Mouse (Mus musculus): ENCODE results near the gene Rapgefl1. TPM values are rescaled to one million over a fixed set of nuclear protein-coding genes. Genes with fewer than 3 reads are reported as not detected.
"Not testable (repeated sequence)": the region's sequence is repeated elsewhere in the genome, so short reads cannot be mapped to it uniquely, and the experiment has no call there.

Rapgefl1 gene
- polyA plus RNA-seq, 1 experiment from 2014 or later = 2.6 TPM

DNA sequence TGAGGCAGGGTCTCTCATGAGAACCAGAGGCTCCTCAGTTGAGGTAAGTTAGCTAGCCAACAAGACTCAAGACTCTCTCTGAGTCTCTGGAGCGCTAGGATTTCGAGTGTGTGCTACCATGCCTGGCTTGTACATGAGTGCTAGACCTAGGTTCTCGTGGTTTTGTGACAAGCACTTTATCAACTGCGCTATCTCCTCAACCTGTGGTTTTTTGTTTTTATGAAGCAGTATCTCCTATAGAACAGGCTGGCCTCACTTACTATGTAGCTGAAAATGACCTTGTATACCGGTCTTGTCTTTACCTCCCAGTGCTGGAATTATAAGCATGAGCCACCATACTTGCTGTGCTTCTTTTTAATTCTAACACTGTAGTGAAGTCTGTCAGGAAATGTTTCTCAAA lies 15.6 kb upstream of the Rapgefl1 start:
- Histone ChIP-seq H3K27me3 (no peaks in the 10 kb centered on the region), H3K4me1 (no peaks in the 10 kb centered on the region), H3K9ac (no peak overlapping the region), H3K4me3 (no peak overlapping the region), H3K4me2 (replicated peaks) (no peak overlapping the region), H3K36me3 (peaks cover 95% of the 10 kb centered on the region), H3K9me3 (no peaks in the 10 kb centered on the region), H3K27ac (no peak overlapping the region)
- WGBS = 94% methylated on average over 5 of the region's 5 CpGs
- ATAC-seq (ENCODE audit: insufficient number of reproducible peaks, insufficient read depth, low FRiP score, low TSS enrichment) = no peak

DNA sequence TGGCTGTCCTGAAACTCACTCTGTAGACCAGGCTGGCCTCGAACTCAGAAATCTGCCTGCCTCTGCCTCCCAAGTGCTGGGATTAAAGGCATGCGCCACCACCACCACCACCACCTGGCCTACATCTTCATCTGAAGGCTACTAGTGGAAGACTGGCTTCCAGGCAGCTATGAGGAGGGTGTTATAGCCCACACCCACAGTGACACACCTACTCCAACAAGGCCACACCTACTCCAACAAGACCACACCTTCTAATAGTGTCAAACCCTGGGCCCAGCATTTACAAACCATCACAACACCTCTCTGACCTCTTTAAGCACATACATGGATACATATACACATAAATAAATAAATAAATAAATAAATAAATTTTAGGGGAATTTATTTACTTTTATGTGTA lies 10.5 kb upstream of the Rapgefl1 start:
- not testable (repeated sequence) for H3K9me3 ChIP-seq; H3K27me3 ChIP-seq; H3K27ac ChIP-seq; H3K9ac ChIP-seq; H3K4me1 ChIP-seq; H3K4me2 ChIP-seq (replicated peaks); H3K4me3 ChIP-seq
- peak; percentile 41; the same call in 1 of the 2 replicates for ATAC-seq (ENCODE audit: insufficient number of reproducible peaks, insufficient read depth, low FRiP score, low TSS enrichment)
- H3K36me3 ChIP-seq = peaks cover 92% of the 10 kb centered on the region
- 94% methylated on average over 2 of the region's 2 CpGs for WGBS

DNA sequence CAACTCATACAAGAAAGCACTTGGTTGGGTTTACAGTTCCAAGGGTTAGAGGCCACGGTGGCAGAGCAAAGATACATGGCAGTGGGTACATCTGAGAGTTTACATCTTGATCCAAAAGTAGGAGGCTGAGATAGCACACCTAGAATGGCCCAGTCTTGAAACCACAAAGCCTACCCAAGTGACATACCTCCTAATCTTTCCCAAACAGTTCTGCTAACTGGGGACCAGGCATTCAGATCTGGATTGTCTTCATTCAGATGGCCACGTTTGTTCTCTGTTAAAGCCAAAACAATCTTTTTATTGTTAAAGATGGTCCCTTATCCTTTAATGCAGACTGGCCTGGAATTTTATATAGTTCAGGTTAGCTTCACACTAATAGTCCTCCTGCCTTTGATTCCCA lies 8.7 kb upstream of the Rapgefl1 start:
- H3K9me3 ChIP-seq = no peaks in the 10 kb centered on the region
- no peak overlapping the region for H3K4me2 ChIP-seq (replicated peaks)
- H3K9ac ChIP-seq = no peak overlapping the region
- no peaks in the 10 kb centered on the region for H3K27me3 ChIP-seq
- H3K27ac ChIP-seq = no peak overlapping the region
- peaks cover 92% of the 10 kb centered on the region for H3K36me3 ChIP-seq
- 88% methylated on average over 2 of the region's 2 CpGs for WGBS
- no peak overlapping the region for H3K4me3 ChIP-seq
- ATAC-seq (ENCODE audit: insufficient number of reproducible peaks, insufficient read depth, low FRiP score, low TSS enrichment) = no peak
- H3K4me1 ChIP-seq = no peaks in the 10 kb centered on the region

DNA sequence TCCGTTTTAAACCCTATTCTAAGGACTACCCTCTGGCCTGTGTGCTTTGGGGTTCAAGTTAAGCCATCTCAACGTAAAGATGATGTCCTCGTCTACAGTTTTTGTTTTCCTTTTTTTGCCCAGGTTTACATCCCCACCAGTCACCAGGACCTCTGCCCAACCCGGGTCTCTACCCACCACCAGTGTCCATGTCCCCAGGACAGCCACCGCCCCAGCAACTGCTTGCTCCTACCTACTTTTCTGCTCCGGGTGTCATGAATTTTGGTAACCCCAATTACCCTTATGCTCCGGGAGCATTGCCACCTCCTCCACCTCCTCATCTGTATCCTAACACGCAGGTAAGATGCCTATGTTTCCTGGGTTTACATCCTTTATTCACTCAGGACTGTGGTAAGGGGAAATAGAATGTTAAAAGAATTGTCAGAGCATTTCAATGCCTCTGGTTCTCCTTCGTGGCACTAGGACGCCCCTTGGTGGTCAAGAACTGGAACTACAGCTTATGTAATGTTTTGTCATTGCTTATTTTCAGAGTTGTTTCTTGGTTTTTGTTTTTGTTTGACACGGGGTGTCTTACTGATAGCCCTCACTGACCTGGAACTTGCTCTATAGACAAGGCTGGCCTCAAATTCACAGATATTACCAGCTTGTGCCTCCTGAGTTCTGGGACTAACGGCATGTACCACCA lies 7.4 kb upstream of the Rapgefl1 start:
- 74% methylated on average over 12 of the region's 12 CpGs for WGBS
- no peak for ATAC-seq (ENCODE audit: insufficient number of reproducible peaks, insufficient read depth, low FRiP score, low TSS enrichment)
- H3K36me3 ChIP-seq = peaks cover 91% of the 10 kb centered on the region

DNA sequence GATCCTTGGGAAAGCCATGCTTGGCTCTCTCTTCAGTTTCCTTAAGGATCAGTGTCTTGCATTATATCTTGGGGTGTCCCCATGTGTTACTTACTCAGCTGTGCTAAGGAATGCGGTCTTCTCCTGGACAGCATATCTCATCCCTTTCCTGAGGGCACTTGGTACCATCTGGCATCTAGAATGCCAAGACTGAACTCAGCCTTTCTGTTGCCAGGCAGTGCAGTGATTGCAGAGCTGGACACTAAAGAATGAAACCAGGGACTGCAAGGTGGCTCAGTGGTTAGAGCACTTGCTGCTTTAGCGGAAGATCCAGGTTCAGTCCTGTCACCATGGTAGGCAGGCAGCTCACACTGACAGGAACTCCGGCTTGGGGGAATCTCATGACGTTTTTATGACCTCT lies 6.7 kb upstream of the Rapgefl1 start:
- Histone ChIP-seq H3K36me3 (peaks cover 89% of the 10 kb centered on the region), H3K4me1 (no peaks in the 10 kb centered on the region), H3K4me2 (replicated peaks) (no peak overlapping the region), H3K9me3 (no peaks in the 10 kb centered on the region), H3K4me3 (no peak overlapping the region), H3K9ac (no peak overlapping the region), H3K27ac (no peak overlapping the region), H3K27me3 (no peaks in the 10 kb centered on the region)
- no peak for ATAC-seq (ENCODE audit: insufficient number of reproducible peaks, insufficient read depth, low FRiP score, low TSS enrichment)
- 78% methylated on average over 4 of the region's 4 CpGs for WGBS

More for the DNA sequence above, 7.4 kb upstream of the Rapgefl1 start:
- Histone ChIP-seq H3K27ac (no peak overlapping the region), H3K9ac (no peak overlapping the region), H3K4me3 (no peak overlapping the region), H3K4me1 (no peaks in the 10 kb centered on the region), H3K9me3 (no peaks in the 10 kb centered on the region), H3K27me3 (no peaks in the 10 kb centered on the region), H3K4me2 (replicated peaks) (no peak overlapping the region)

DNA sequence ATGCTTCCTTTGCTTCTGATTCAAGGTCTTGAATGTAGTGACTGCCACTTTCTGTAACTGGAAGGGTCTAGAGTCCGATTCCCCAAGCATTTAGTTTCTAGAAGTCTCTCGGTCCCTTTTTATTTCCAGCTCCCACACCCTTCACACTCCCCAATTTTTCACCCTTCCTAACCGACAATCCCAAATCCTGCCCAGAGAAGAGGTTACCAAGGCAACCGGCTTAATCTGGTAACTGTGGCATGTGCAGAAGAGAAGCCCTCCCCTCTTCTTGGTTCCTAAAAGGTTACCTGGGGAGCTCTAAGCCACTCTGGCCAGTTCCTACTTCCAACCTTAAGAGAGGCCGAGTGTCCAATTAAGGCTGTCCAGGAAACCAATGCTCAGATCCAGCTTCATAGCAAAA lies 1.3 kb upstream of the Rapgefl1 start:
- Histone ChIP-seq H3K4me3 (no peak overlapping the region), H3K36me3 (peaks cover 40% of the 10 kb centered on the region), H3K9ac (no peak overlapping the region), H3K4me1 (peaks cover 14% of the 10 kb centered on the region; the same call in 1 of the 2 replicates), H3K27ac (no peak overlapping the region), H3K4me2 (replicated peaks) (no peak overlapping the region), H3K9me3 (no peaks in the 10 kb centered on the region), H3K27me3 (peaks cover 32% of the 10 kb centered on the region)
- ATAC-seq (ENCODE audit: insufficient number of reproducible peaks, insufficient read depth, low FRiP score, low TSS enrichment) = no peak
- 45% methylated on average over 5 of the region's 5 CpGs for WGBS

DNA sequence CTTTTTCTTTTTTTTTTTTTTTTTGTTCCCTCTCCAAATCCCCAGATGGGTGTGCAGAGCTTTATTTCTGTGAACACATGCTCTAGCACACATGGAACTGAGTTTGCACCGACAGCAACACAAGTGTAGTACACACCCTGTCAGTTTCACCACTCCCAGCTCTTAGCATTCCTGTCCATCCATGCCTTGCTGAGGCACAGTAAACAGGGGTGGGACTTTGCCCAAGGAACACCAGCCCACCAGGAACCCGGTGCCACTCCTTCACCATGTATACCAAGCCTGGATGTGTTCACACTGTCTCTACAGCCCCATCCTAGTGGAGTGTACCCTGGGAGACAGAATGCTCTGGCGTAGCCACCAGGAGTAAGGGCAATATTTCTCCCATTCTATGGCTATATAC lies 860 bp upstream of the Rapgefl1 start:
- no peaks in the 10 kb centered on the region for H3K9me3 ChIP-seq
- 65% methylated on average over 3 of the region's 3 CpGs for WGBS
- H3K27ac ChIP-seq = no peak overlapping the region
- H3K4me3 ChIP-seq = no peak overlapping the region
- peaks cover 36% of the 10 kb centered on the region for H3K36me3 ChIP-seq
- H3K27me3 ChIP-seq = peaks cover 32% of the 10 kb centered on the region
- H3K9ac ChIP-seq = no peak overlapping the region
- H3K4me1 ChIP-seq = peaks cover 14% of the 10 kb centered on the region; the same call in 1 of the 2 replicates
- H3K4me2 ChIP-seq (replicated peaks) = no peak overlapping the region
- no peak for ATAC-seq (ENCODE audit: insufficient number of reproducible peaks, insufficient read depth, low FRiP score, low TSS enrichment)

DNA sequence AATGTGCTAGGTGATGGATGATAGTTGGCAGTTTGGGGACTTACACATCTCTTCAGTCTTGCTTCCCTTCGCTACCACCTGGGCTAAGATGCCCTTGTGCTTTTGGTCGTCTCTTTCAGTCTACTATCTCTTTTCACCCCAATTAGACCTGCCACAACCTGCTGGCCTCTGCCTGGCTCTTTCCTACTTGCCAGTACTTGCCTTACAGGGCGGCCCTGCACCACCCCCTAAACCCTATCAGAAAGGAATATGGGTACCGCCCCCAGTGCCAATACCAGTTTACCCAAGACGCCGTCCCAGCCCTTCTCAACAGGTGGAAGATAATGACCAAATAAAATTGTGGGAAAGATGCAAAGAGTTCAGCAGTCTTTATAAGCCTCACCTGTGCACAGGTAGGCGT lies 457 bp upstream of the Rapgefl1 start:
- peak overlapping the region; percentile 71; the same call in 1 of the 2 replicates for H3K9ac ChIP-seq
- no peak for ATAC-seq (ENCODE audit: insufficient number of reproducible peaks, insufficient read depth, low FRiP score, low TSS enrichment)
- peaks cover 14% of the 10 kb centered on the region; the same call in 1 of the 2 replicates for H3K4me1 ChIP-seq
- no peaks in the 10 kb centered on the region for H3K9me3 ChIP-seq
- peaks cover 32% of the 10 kb centered on the region for H3K27me3 ChIP-seq
- H3K4me2 ChIP-seq (replicated peaks) = peak overlapping the region; percentile 99
- peak overlapping the region; percentile 70 for H3K4me3 ChIP-seq
- 32% methylated on average over 7 of the region's 7 CpGs for WGBS
- H3K27ac ChIP-seq = no peak overlapping the region
- H3K36me3 ChIP-seq = peaks cover 34% of the 10 kb centered on the region

DNA sequence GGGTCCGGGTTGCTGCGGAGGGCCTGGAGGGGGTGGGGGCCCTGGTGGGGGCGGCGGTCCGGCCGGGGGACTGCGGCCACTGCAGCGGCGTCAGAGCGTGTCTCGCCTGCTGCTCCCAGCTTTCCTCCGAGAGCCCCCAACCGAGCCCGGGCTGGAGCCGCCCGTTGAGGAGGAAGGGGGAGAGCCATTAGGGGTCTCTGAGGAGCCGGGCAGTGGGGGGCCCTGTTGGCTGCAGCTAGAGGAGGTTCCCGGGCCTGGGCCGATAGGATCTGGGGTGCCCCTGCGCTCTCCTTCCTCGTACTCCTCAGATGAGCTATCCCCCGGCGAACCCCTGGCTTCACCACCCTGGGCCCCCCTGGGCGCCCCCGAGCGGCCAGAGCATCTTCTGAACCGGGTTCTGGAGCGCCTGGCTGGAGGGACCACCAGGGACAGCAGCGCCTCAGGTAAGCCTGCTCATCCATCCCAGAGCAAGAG lies 683 bp downstream of the Rapgefl1 start:
- Histone ChIP-seq H3K4me3 (peak overlapping the region; percentile 70), H3K9ac (peak overlapping the region; percentile 71), H3K4me2 (replicated peaks) (peak overlapping the region; percentile 99), H3K4me1 (peaks cover 14% of the 10 kb centered on the region; the same call in 1 of the 2 replicates), H3K27me3 (peaks cover 32% of the 10 kb centered on the region), H3K27ac (no peak overlapping the region), H3K36me3 (peaks cover 23% of the 10 kb centered on the region), H3K9me3 (no peaks in the 10 kb centered on the region)
- peak; percentile 8; the same call in 1 of the 2 replicates for ATAC-seq (ENCODE audit: insufficient number of reproducible peaks, insufficient read depth, low FRiP score, low TSS enrichment)
- WGBS = under 1% methylated on average over 23 of the region's 29 CpGs

DNA sequence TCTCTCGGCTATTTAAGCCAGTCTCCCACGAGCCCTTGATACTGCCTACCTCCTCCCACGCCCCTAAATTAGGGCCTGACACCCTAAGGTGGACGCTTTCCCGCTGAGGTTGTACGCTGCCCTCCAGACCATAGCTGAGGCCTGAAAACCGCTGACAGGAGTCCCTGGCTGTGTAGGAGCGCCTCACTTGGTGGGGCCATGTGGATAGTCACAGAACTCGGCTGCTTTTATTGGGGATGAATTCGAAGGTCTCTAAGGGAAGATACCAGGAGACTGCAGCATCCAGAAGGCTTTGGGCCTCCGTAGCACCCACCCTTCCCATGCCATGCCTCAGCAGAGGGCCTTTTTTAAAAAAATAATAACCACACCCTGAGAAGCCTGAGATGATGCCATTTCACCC lies 1.3 kb downstream of the Rapgefl1 start:
- H3K4me3 ChIP-seq = peak overlapping the region; percentile 70; the same call in 1 of the 2 replicates
- peak overlapping the region; percentile 99 for H3K4me2 ChIP-seq (replicated peaks)
- WGBS = 49% methylated on average over 11 of the region's 11 CpGs
- H3K36me3 ChIP-seq = peaks cover 16% of the 10 kb centered on the region
- peaks cover 14% of the 10 kb centered on the region; the same call in 1 of the 2 replicates for H3K4me1 ChIP-seq
- H3K9ac ChIP-seq = no peak overlapping the region
- H3K9me3 ChIP-seq = no peaks in the 10 kb centered on the region
- ATAC-seq (ENCODE audit: insufficient number of reproducible peaks, insufficient read depth, low FRiP score, low TSS enrichment) = no peak
- no peak overlapping the region for H3K27ac ChIP-seq
- H3K27me3 ChIP-seq = peaks cover 32% of the 10 kb centered on the region

DNA sequence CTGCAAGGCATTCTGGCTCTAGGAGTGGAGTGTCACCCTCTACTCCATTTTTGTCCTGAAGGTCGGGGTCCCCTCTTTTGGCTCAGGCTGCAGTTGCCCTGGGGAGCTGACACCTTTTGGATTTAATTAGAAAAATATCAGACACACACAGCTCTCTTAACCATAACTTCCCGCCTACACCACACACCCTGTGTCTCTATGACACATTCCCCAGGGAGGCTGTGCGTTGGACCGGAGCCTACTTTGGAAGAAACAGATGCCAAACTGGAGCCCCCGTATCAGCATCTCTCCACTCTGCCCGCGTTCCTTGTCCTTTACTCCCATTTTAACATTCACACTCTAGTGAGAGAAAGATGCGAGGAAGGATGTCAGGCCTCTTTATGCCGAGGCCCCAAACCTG lies 1.9 kb downstream of the Rapgefl1 start:
- H3K4me3 ChIP-seq = no peak overlapping the region
- 73% methylated on average over 9 of the region's 9 CpGs for WGBS
- H3K36me3 ChIP-seq = peaks cover 10% of the 10 kb centered on the region
- no peaks in the 10 kb centered on the region for H3K9me3 ChIP-seq
- H3K4me2 ChIP-seq (replicated peaks) = no peak overlapping the region
- ATAC-seq (ENCODE audit: insufficient number of reproducible peaks, insufficient read depth, low FRiP score, low TSS enrichment) = no peak
- peaks cover 32% of the 10 kb centered on the region for H3K27me3 ChIP-seq
- no peak overlapping the region for H3K9ac ChIP-seq
- H3K4me1 ChIP-seq = peaks cover 14% of the 10 kb centered on the region; the same call in 1 of the 2 replicates
- no peak overlapping the region for H3K27ac ChIP-seq

DNA sequence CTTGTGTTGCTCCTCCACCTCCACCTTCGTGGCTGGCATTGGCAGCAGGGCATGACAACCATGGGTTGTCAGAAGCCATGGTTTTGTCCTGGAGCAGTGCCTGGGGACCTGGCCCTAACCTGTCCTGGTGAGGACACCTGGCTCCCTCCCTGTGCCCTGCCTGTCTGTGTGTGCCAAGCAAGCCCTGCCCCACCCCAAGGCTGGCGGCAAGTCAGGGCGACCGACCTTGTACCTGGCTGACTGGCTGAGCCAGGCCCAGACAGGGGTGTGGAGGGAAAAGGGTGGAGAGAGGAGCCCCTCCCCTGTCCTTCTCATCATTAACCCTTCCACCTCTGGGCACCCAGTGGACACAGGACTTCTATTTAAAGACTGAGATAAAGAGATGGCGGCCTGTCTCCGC lies 2.8 kb downstream of the Rapgefl1 start:
- Histone ChIP-seq H3K9me3 (no peaks in the 10 kb centered on the region), H3K4me1 (peaks cover 14% of the 10 kb centered on the region; the same call in 1 of the 2 replicates), H3K4me3 (no peak overlapping the region), H3K4me2 (replicated peaks) (no peak overlapping the region), H3K27me3 (peaks cover 32% of the 10 kb centered on the region), H3K9ac (no peak overlapping the region), H3K27ac (no peak overlapping the region), H3K36me3 (peaks cover 3% of the 10 kb centered on the region)
- no peak for ATAC-seq (ENCODE audit: insufficient number of reproducible peaks, insufficient read depth, low FRiP score, low TSS enrichment)
- WGBS = 43% methylated on average over 6 of the region's 6 CpGs
